Mouse (Mus musculus): ENCODE results near the gene Olfr1564.
"Not testable (repeated sequence)": the region's sequence is repeated elsewhere in the genome, so short reads cannot be mapped to it uniquely, and the experiment has no call there.

Gene Olfr1564

DNA sequence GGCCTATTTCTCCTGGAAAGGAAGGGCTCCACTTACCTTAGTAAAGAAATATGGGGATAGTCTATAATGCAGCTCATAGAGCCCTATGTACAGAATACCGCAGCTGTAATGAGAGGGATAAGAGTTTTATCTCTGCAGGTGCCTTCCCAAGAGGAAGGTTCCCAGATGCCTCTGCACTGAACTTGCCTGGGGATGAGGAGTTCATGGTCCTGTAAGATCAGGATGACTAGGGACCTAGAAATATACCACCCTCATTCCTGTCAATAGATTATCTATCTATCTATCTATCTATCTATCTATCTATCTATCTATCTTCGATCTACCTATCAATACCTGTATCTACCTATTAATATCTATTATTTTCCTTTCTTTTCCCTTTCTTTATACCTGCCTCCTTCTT, at the start of gene Olfr1564:
Olfr1564 (minus strand) TSS at position 101 of the 400 bp plus-strand sequence.
- DNase-seq, result no peak

DNA sequence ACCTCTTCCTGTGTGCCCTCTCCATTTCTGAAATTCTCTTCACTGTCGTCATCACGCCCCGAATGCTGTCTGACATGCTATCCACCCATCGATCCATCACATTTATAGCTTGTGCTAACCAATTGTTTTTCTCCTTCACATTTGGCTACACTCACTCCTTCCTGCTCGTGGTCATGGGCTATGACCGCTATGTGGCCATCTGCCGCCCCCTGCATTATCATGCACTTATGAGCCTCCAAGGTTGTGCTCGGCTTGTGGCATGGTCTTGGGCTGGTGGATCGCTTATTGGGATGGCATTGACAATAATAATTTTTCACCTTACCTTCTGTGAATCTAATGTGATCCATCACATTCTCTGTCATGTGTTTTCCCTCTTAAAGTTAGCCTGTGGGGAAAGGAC, 47.4 kb upstream of the Olfr1564 start:
- DNase-seq, result no peak

- DNase-seq, result no peak
Observed at GRCm38 (mm10) chr17:33264376-33264775, 42.9 kb upstream of the Olfr1564 start, which contains the start of gene Olfr63. TSS of gene Olfr63 (plus strand) at chr17:33264676.

- not testable (repeated sequence) for DNase-seq
Observed at GRCm38 (mm10) chr17:33255319-33255657, 33.8 kb upstream of the Olfr1564 start.

DNA sequence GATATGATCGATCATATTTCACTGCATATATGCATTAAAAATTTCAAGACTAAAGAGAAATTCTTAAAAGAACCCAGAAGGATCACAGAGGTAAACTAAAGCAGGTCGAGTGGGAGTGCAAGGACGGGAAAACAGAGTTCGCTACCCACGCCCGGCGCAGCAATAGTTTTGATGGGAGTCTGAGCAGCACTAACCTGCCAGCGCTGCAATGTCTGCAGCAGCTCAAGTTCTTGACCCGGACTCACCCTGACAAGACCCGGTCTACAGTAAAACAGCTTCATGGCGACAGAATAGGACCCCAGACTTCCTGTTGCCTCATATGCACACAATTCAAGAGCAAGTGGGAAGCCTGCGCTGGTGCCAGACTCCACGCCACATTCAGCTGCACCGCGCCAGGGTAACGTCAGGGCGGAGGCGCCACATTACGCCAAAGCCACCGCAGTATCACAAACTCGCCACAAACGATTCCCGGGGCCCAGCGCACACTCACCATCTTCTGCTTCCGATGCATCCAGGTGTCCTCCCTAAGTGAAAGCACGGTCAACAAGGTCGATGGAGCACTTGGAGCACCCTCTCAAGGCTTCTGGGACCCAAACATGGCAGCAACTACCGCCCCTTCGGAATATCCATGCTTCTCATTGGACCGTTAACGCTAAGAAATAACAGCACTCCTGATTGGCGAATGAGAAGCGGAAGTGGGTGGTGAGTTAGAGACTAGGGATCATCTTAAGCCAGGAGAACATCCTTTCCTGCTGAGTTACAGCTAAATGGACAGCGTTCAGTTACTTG, 33.2 kb upstream of the Olfr1564 start, which contains the start of gene Zfp955a:
Zfp955a (minus strand) TSS at position 616 of the 789 bp plus-strand sequence.
- DNase-seq, result not testable (repeated sequence)

DNA sequence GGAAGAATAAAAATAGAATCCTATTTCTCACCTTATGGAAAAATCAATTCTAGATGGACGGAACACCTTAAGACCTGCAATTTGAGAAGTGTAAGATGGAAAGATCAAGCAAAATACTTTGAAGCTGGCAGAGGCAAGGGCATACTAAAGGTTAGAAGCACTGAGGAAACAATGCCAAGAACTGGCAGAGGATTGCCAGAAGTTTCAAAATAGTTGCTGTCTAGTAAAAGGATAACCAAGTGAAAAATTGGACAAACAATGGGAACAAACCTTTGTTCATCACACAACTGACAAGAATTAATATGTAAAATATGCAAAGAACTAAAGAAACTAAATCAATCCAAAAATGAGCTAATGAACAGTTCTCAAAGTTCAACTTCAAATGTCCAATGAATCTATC, 15.2 kb upstream of the Olfr1564 start:
- DNase-seq, result not testable (repeated sequence)

- not testable (repeated sequence) for DNase-seq
Observed at GRCm38 (mm10) chr17:33191002-33191401, 30.5 kb downstream of the Olfr1564 start, which contains the start of gene Olfr239. TSS of gene Olfr239 (plus strand) at chr17:33191302.

DNA sequence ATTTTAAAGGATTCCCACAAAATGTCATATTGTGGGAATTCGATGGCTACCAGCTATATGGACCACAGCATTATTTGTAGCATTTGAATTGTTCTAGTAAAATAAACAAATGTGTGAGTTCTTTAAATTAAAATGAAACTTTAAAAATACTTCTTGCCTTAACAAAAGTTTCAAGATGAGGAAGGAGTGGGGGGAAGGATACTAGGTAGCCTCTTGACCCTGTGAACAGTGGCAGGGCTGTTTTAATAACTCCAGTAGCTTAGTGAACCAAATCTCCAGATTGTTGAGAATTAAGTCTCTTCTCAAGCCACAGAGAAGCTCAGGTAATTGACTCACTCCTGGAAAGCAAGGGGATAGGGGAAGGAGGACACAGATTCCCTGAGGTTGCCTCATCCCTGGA, 53.3 kb downstream of the Olfr1564 start, which contains the start of gene Olfr55:
Olfr55 (plus strand) TSS at position 301 of the 400 bp plus-strand sequence.
- not testable (repeated sequence) for DNase-seq

Measured in embryo, embryonic 11 days (tissue).